Mouse (Mus musculus): ENCODE measurements around the gene Trim7.

DNA sequence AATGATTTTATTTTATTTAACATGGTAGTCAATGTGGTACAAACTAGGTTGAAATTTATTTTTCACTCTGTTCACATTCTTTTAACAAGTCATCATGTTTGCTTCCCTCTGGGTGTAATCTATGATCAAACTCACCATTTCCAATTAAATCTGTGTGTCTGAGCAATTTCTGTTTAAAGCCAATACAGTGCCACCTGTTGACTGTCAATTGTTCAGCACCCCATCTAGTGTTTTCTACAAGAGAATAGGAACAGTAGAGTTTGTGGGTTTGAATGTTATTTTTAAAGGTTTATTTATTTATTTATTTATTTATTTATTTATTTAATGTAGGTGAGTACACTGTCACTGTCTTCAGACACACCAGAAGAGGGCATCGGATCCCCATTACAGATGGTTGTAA is 50.7 kb downstream of the Trim7 start:
- TF ChIP-seq CTCF (IDR thresholded peaks at IDR 0.05; ENCODE audit: control insufficient read depth, insufficient read depth, low read length) = no peak
- TF ChIP-seq POLR2A (IDR thresholded peaks at IDR 0.05; ENCODE audit: borderline replicate concordance, control insufficient read depth, low read depth, low read length) = no peak

All from bone marrow, adult 2 months (tissue).